Mouse (Mus musculus) neural tube, embryonic 13.5 days (tissue): ENCODE measurements around the gene Slc30a5. TPM values are rescaled to one million over a fixed set of nuclear protein-coding genes. Genes with fewer than 3 reads are reported as not detected.
A peak's percentile ranks its signal among the peaks of the same experiment; 100 is the strongest.

Experiments used
- ATAC-seq: fragments of 200-750 bp; cut with Nextera tagmentation; 2 replicates; pipeline ENCODE4 v1.8.0; 2017; ENCODE audit warnings: low read depth, mild to moderate bottlenecking, moderate TSS enrichment, moderate library complexity
- H3K27ac ChIP-seq: fragments of 300-500 bp; sonication (generic); replicated peaks from 2 replicates; pipeline ENCODE4 v1.5.1; 2015; ENCODE audit warnings: moderate library complexity, mild to moderate bottlenecking, inconsistent platforms
- H3K27me3 ChIP-seq: fragments of 300-500 bp; sonication (generic); 2 replicates; pipeline ENCODE4 v1.6.1; 2015; ENCODE audit warnings: mild to moderate bottlenecking, inconsistent platforms
- H3K36me3 ChIP-seq: fragments of 300-500 bp; sonication (generic); 2 replicates; pipeline ENCODE4 v1.6.1; 2015; ENCODE audit warnings: mild to moderate bottlenecking, inconsistent platforms
- H3K4me1 ChIP-seq: fragments of 300-500 bp; sonication (generic); replicated peaks from 2 replicates; pipeline ENCODE4 v1.6.1; 2015; ENCODE audit warnings: inconsistent platforms
- H3K4me2 ChIP-seq: fragments of 300-500 bp; sonication (generic); 2 replicates; pipeline ENCODE4 v1.6.1; 2015; ENCODE audit warnings: inconsistent platforms, mild to moderate bottlenecking, moderate library complexity
- H3K4me3 ChIP-seq: fragments of 300-500 bp; sonication (generic); 2 replicates; pipeline ENCODE4 v1.5.1; 2015; ENCODE audit warnings: mild to moderate bottlenecking, inconsistent platforms
- H3K9ac ChIP-seq: fragments of 300-500 bp; sonication (generic); 2 replicates; pipeline ENCODE4 v1.6.1; 2015; ENCODE audit warnings: moderate library complexity, mild to moderate bottlenecking, inconsistent platforms
- H3K9me3 ChIP-seq: fragments of 300-500 bp; sonication (generic); 2 replicates; pipeline ENCODE4 v1.6.1; 2016; ENCODE audit warnings: inconsistent platforms
- WGBS: fragments of 180-500 bp; shearing (Covaris S2); methylation state at CpG from one replicate; pipeline ENCODE4 v1.1.7; 2015; 5-methylcytosine and 5-hydroxymethylcytosine counted together
- polyA plus RNA-seq: library from polyadenylated mRNA; unstranded; fragments of >200 nt; fragmentation: Nextera tagmentation; extraction: Ambion mirVana; gene quantifications from 2 replicates; pipeline ENCODE4 v1.2.1, GENCODE M21; 2015

Gene Slc30a5
- 35.0 and 40.7 TPM in 2 replicates for polyA plus RNA-seq

DNA sequence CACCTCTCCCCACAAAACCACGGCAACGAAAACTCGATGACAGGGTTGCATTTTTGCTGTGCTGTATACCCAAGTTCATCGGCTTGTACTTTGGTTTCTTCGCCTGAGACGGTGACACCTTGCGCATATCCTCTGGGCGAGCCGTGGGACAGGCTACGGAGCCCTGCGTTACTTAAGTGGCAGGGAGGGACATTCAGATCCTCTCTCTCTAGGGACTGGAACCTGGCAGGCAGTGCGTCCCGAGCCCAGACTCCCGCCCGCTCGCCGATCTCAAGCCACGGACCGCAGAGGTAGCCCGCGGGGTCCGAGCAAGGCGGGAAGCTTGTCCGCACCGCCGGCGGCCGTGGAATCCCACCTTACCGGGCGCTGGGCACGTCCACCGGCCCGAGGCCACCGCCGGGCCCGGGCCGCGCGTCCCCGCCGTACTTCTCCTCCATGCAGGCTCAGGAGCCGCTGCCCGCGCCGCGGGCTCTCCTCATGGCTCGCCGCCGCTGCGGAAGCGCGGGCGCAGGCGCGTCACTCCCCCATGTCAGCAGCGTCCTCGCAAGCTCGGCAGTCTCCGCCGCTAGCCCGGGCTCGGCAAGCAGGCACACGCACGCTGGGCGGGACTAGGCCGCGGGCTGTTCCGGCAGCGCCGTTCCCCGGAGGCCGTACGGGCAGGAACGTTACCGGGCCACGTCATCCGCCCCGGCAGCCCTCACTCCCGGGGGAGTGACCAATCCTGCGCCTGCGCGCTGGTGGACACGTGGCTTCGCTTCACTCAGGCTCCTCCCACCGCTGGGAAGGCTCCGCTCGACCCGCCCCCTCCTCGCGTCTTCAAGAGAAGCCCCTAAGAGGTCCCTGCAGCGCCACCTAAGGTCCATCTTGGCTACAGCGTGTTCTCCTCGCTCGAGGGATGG lies at the start of gene Slc30a5:
Gene Slc30a5, minus strand, starts transcription at position 687 of the 899 bp plus-strand sequence.
- H3K4me2 ChIP-seq: peak within 1 kb of the TSS; percentile 79
- peak within 1 kb of the TSS; percentile 93 for H3K27ac ChIP-seq
- WGBS: under 1% methylated on average over 90 of the region's 94 CpGs
- H3K4me1 ChIP-seq: peaks cover 21% of the 10 kb centered on the region
- H3K9me3 ChIP-seq: no peaks in the 10 kb centered on the region
- peak within 1 kb of the TSS; percentile 96 for H3K4me3 ChIP-seq
- peak within 1 kb of the TSS; percentile 93 for H3K9ac ChIP-seq
- peak; percentile 96 for ATAC-seq
- H3K27me3 ChIP-seq: no peaks in the 10 kb centered on the region
- H3K36me3 ChIP-seq: peaks cover 3% of the 10 kb centered on the region

DNA sequence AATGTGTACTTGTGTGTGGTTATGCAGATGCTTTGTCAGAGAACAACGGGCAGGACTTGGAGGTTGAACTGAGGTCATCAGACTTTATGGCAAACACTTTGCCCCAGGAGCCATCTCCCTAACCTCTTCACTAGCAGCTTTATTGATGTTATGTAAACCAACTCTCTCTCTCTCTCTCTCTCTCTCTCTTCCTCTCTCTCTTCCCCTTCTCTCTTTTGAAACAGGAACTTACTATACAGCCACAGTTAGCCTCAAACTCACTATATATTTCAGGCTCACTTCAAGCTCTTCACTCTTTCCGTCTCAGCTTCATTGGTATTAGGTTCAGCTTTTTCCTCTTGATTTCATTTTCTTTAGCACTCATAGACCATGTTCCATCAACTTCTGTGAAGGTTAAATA lies 48.7 kb upstream of the Slc30a5 start:
- H3K36me3 ChIP-seq: no peaks in the 10 kb centered on the region
- WGBS: 80% methylated on average over 2 of the region's 2 CpGs
- H3K9me3 ChIP-seq: no peaks in the 10 kb centered on the region
- H3K4me2 ChIP-seq: no peak overlapping the region
- no peak overlapping the region for H3K4me3 ChIP-seq
- no peaks in the 10 kb centered on the region for H3K27me3 ChIP-seq
- H3K9ac ChIP-seq: no peak overlapping the region
- H3K4me1 ChIP-seq: no peaks in the 10 kb centered on the region
- H3K27ac ChIP-seq: no peak overlapping the region
- no peak for ATAC-seq

DNA sequence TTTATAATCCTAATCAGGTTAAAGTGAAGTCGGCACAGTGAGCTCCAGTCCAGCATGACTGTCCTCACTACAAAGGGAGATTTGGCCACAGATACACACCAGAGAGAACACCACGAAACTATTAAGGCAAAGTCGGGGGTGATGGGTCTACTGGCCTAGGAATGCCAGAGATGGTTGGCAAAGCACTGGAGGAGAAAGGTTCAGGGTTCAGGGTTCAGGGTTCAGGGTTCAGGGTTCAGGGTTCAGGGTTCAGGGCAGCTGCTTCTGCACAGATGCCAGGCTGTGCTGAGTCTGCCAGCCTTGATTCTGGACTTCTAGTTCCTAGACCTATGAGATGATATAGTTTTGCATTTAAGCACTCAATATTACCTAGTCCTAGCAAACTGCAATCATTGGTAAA lies 46.6 kb upstream of the Slc30a5 start:
- Histone ChIP-seq H3K4me1 (peaks cover 6% of the 10 kb centered on the region), H3K9me3 (no peaks in the 10 kb centered on the region), H3K9ac (no peak overlapping the region), H3K27me3 (no peaks in the 10 kb centered on the region), H3K27ac (no peak overlapping the region), H3K36me3 (no peaks in the 10 kb centered on the region), H3K4me3 (no peak overlapping the region), H3K4me2 (no peak overlapping the region)
- ATAC-seq: no peak
- 64% methylated on average over 3 of the region's 3 CpGs for WGBS

DNA sequence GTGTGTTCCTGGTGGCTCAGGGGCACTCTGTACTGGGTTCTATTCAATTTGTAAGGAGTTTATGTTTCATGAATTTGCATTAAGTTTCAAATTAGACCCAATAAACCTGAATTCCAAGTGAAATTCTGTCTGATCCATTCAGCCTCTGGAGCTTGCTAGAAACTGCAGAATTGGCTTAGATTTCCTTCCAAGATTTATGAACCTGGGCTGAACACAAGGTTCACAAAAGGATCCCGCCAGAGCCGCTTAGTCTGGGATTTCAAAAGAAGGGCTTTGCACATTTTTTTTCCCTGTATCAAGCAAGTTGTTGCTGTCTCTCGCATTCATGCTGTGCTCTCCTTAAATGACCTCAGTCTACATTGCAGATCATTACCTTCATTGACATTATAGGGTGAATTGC lies 46.1 kb upstream of the Slc30a5 start:
- no peak for ATAC-seq
- H3K9me3 ChIP-seq: no peaks in the 10 kb centered on the region
- no peaks in the 10 kb centered on the region for H3K27me3 ChIP-seq
- H3K4me3 ChIP-seq: no peak overlapping the region
- no peak overlapping the region for H3K4me2 ChIP-seq
- no peaks in the 10 kb centered on the region for H3K36me3 ChIP-seq
- WGBS: 26% methylated on average over 3 of the region's 3 CpGs
- peaks cover 10% of the 10 kb centered on the region for H3K4me1 ChIP-seq
- no peak overlapping the region for H3K9ac ChIP-seq
- no peak overlapping the region for H3K27ac ChIP-seq

DNA sequence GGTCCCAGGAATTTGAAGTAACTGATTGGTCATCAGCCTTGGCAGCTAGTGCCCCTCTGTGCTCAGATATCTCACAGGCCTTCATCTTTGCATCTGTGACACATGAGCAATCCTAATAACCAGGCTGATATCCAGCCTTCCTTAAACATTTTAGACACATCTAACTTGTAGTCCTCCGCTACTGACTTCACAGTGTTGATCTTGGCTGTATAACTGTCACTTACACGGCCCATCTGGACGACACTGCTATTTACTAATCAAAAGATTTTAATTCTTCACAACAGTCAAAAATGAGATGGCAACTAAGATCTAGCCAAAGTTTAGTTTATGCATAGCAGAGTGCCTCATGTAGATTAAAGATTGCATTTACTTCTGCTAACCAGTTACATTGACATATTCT lies 45.0 kb upstream of the Slc30a5 start:
- no peaks in the 10 kb centered on the region for H3K9me3 ChIP-seq

DNA sequence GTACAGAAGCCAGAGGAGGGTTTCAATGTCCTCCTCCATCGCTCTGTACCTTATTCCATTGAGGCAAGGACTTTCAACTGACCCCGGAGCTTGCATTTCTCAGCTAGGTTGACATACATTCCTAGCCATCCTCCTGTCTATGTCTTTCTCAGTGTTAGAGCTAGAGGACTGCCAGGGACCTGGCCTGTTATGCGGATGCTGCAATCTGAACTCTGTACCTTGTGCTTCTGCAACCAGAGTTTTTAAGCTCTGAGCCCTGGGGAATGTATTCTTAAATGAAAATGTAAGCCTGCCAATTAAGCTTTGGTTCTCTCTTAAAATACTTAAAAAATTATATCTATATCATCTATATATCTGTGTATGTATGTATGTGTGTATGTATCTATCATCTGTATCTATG lies 44.5 kb upstream of the Slc30a5 start:
- 93% methylated on average over 3 of the region's 3 CpGs for WGBS
- no peaks in the 10 kb centered on the region for H3K27me3 ChIP-seq
- H3K36me3 ChIP-seq: no peaks in the 10 kb centered on the region
- no peak overlapping the region for H3K4me2 ChIP-seq
- H3K9ac ChIP-seq: no peak overlapping the region
- no peak overlapping the region for H3K4me3 ChIP-seq
- H3K9me3 ChIP-seq: no peaks in the 10 kb centered on the region
- ATAC-seq: no peak
- peaks cover 10% of the 10 kb centered on the region for H3K4me1 ChIP-seq
- no peak overlapping the region for H3K27ac ChIP-seq

More for the DNA sequence above, 45.0 kb upstream of the Slc30a5 start:
- H3K27me3 ChIP-seq: no peaks in the 10 kb centered on the region
- no peak overlapping the region for H3K27ac ChIP-seq
- no peaks in the 10 kb centered on the region for H3K36me3 ChIP-seq
- 95% methylated on average over 3 of the region's 3 CpGs for WGBS
- no peak overlapping the region for H3K4me2 ChIP-seq
- no peak overlapping the region for H3K9ac ChIP-seq
- H3K4me1 ChIP-seq: peaks cover 10% of the 10 kb centered on the region
- no peak for ATAC-seq
- H3K4me3 ChIP-seq: no peak overlapping the region

DNA sequence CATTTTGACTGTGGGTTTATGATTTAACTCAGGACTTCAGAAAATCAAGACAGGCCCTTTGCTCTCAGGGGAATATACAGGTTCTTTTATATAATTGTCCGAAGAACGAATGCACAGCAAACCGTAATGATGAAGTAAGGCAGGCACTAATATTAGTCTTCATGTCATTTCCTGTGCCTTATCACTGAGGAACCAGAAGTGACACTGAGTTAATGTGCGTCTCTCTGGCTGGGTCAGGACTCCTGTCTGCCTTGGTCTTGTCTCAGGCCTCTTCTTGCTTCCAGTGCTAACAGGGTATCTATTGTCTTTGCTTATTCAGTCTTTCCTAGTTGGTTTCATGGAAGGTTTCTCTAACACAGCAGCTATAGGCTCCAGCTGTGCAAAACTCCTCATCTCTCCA lies 41.9 kb upstream of the Slc30a5 start:
- H3K36me3 ChIP-seq: no peaks in the 10 kb centered on the region
- no peaks in the 10 kb centered on the region for H3K9me3 ChIP-seq
- H3K4me3 ChIP-seq: no peak overlapping the region
- WGBS: 58% methylated on average over 4 of the region's 4 CpGs
- ATAC-seq: no peak
- H3K27ac ChIP-seq: peak overlapping the region; percentile 77
- peaks cover 19% of the 10 kb centered on the region for H3K4me1 ChIP-seq
- no peak overlapping the region for H3K9ac ChIP-seq
- no peak overlapping the region for H3K4me2 ChIP-seq
- H3K27me3 ChIP-seq: no peaks in the 10 kb centered on the region

DNA sequence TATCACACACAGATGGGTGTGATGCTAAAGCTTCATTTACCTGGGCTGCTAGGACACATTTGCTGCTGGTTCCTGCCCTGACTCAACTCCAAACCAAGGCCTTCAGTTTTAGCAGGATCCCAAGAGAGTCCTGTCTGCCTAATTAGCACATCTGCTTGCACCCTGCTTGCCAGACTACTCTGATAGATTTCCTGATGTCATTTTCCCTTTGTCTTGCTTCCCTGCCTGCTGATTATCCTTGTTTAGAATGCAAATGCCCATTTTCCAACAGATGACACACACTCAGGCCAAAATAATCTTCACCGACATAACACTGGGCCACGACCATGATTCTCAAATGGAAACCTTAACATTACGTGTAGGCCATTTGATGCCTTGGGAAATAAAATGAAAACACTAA lies 41.4 kb upstream of the Slc30a5 start:
- H3K36me3 ChIP-seq: no peaks in the 10 kb centered on the region
- peaks cover 19% of the 10 kb centered on the region for H3K4me1 ChIP-seq
- peak overlapping the region; percentile 77 for H3K27ac ChIP-seq
- no peak overlapping the region for H3K4me2 ChIP-seq
- no peak overlapping the region for H3K4me3 ChIP-seq
- WGBS: 43% methylated on average over 3 of the region's 3 CpGs
- peak; percentile 51 for ATAC-seq
- no peak overlapping the region for H3K9ac ChIP-seq
- no peaks in the 10 kb centered on the region for H3K9me3 ChIP-seq
- H3K27me3 ChIP-seq: no peaks in the 10 kb centered on the region

DNA sequence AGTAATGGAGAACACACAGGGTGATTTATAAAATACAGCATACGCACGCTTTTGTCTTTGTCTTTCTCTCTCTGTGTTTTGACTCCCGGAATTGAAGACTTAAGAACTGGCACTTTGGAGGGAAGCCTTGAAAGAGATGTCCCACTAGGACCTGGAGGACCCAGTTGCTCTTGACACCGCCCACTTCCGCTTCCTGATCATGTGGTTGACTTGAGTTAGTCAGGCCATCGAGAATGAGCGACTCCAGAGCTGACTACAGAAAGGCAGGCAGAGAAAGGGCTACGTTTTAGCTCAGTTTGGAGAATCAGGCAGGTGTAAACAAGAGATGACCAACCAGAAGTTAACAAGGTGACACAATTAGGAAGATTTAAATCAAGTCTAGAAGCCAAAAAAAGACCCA lies 40.3 kb upstream of the Slc30a5 start:
- no peaks in the 10 kb centered on the region for H3K27me3 ChIP-seq
- no peaks in the 10 kb centered on the region for H3K36me3 ChIP-seq
- ATAC-seq: no peak
- no peaks in the 10 kb centered on the region for H3K9me3 ChIP-seq
- H3K27ac ChIP-seq: no peak overlapping the region
- no peak overlapping the region for H3K9ac ChIP-seq
- H3K4me2 ChIP-seq: no peak overlapping the region
- H3K4me3 ChIP-seq: no peak overlapping the region
- WGBS: 82% methylated on average over 8 of the region's 8 CpGs
- peaks cover 19% of the 10 kb centered on the region for H3K4me1 ChIP-seq

DNA sequence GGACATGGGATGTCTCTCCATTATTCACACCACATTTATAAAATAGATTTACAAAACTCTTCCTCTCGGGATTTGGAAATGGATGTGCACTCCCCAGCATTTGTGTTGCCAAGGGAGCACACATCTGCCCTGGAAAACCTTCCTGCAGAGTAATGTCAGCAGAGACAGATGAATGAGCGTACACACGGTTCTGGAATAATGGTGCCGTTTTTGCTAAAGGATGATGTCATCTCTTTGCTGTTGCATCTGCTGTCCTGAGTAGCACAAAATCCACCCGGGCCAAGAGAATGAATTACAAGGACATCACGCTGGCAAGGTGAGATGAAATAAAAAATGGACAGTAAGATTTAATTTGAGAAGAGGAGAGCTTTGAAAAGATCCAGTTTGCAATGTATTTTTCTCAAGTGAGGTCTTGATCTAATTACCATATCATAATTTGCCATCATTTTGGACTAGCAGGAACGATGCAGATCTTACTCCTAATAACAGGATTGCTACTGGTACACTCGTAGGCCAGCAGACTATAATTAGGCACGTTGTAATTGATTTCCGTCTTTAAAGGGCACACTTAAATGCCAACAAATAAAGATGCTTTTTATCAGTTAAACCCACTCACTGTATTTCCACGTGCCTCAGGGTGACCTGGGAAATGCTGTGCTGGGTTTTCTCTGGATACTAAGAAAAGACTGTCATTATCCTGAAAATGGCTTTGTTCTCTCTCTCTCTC lies 38.4 kb upstream of the Slc30a5 start:
- Histone ChIP-seq H3K4me1 (peaks cover 19% of the 10 kb centered on the region), H3K36me3 (no peaks in the 10 kb centered on the region), H3K4me3 (no peak overlapping the region), H3K4me2 (no peak overlapping the region), H3K9me3 (no peaks in the 10 kb centered on the region), H3K9ac (no peak overlapping the region), H3K27me3 (no peaks in the 10 kb centered on the region), H3K27ac (peak overlapping the region; percentile 35)
- WGBS: 26% methylated on average over 11 of the region's 11 CpGs
- ATAC-seq: peak; percentile 66; the same call in 1 of the 2 replicates

DNA sequence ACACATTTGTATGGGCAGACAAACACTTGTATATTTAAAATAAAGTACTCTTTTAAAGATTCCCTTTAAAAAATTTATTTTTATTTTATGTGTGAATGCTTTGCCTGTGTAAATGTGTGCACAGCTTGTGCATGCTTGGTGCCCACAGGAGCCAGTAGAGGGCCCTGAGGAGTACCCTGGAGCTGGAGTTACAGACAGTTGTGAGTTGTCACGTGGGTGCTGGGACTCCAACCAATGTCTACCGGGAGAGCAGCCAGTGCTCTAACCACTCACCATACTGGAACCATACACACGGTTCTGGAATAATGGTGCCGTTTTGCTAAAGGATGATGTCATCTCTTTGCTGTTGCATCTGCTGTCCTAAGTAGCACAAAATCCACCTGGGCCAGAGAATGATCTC lies 36.6 kb upstream of the Slc30a5 start:
- H3K4me3 ChIP-seq: no peak overlapping the region

DNA sequence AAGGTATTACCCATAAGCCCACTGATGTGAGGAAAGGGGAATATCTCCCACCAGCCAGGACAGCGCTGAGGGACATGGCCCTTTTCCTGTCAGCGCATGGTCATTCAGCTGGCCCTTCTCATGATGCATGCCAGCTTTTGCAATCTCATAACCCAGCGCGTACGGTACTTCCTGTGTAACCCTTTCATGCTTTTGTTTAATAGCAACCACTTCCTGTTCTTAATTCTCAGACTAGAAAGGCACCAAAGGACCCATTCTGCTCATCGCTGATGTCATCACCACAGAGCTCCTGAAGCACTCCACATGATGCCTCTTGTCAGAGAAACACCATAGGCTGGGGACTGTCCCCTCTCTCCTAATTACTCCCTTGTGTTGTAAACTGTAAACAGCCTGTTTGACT lies 33.1 kb upstream of the Slc30a5 start:
- Histone ChIP-seq H3K36me3 (no peaks in the 10 kb centered on the region), H3K9me3 (no peaks in the 10 kb centered on the region), H3K4me1 (peaks cover under 1% of the 10 kb centered on the region), H3K27ac (no peak overlapping the region), H3K27me3 (no peaks in the 10 kb centered on the region), H3K9ac (no peak overlapping the region), H3K4me3 (no peak overlapping the region), H3K4me2 (no peak overlapping the region)
- ATAC-seq: no peak
- 82% methylated on average over 6 of the region's 6 CpGs for WGBS

More for the DNA sequence above, 36.6 kb upstream of the Slc30a5 start:
- Histone ChIP-seq H3K4me2 (no peak overlapping the region), H3K9me3 (no peaks in the 10 kb centered on the region), H3K4me1 (peaks cover 12% of the 10 kb centered on the region), H3K36me3 (no peaks in the 10 kb centered on the region), H3K27me3 (no peaks in the 10 kb centered on the region), H3K9ac (no peak overlapping the region), H3K27ac (no peak overlapping the region)
- no peak for ATAC-seq
- WGBS: 79% methylated on average over 4 of the region's 4 CpGs
